Mouse (Mus musculus) neutrophil, adult 65 days (primary cell): ENCODE measurements around the gene Ppp1r8. TPM values are rescaled to one million over a fixed set of nuclear protein-coding genes. Genes with fewer than 3 reads are reported as not detected.

ENCODE experiments used
- total RNA-seq: library from RNA; stranded (reverse); gene quantifications from 2 replicates; pipeline ENCODE4 v1.2.4, GENCODE M21; 2023

Gene Ppp1r8
- 18.8 and 20.5 TPM in 2 replicates for total RNA-seq

GRCm38 (mm10) chr4:132842970-132843704 is at the start of gene Ppp1r8:
Gene Ppp1r8, minus strand, starts transcription at chr4:132843169.

DNA sequence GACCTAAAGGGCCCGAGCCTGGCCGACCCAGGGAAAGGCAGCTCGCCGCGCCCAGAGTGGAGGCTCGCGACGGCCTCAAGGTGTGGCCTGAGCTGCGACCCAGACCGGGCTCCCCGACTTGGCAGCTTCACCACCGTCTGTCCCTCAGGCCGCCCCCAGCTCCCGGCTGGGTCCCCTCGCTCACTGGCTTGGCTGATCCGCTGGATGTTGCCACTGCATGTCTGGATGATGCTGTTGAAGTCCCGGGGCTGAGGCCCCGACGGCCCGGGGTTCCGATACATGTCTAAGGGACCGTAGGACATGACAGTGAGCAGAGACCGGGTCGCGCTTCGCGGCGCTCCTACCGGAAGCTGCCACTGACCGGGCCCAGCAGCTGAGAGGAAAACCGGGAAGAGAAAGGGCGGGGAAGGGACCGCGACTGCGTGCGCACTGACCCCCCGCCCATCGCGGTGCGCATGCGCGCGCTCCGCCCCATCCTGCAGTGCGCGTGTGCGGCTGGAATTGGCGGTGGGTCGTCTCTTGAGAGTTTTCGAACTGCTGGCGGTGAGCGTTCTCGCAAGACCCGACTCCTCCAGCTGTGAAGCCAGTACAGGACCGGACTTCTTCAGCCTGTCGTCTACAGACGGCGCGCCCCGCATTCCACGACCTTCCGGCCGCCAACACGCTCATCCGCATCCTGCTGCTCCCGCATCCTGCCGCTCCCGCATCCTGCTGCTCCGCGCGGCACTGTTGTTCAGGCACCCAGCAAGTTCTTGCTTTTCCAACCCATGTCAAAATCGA is 41.3 kb upstream of the Ppp1r8 start, which contains the start of gene Stx12:
TSS of gene Stx12 (minus strand) at position 446 of the 780 bp plus-strand sequence.

GRCm38 (mm10) chr4:132796196-132796886 is 46.6 kb downstream of the Ppp1r8 start, which contains the start of gene Themis2:
Gene Themis2, minus strand, starts transcription at chr4:132796387.

Other genes with a start within 250 kb of the Ppp1r8 start
- 27.0 and 27.7 TPM in 2 replicates for gene Eya3, start 204.2 kb downstream of the Ppp1r8 start, total RNA-seq
- 4.8 and 5.8 TPM in 2 replicates for gene Xkr8, start 110.6 kb downstream of the Ppp1r8 start, total RNA-seq
- gene Smpdl3b, start 85.9 kb downstream of the Ppp1r8 start, total RNA-seq = 1.1 and 1.6 TPM in 2 replicates
- gene Rpa2, start 74.8 kb downstream of the Ppp1r8 start, total RNA-seq = 37.6 and 41.8 TPM in 2 replicates
- gene Themis2, start 46.8 kb downstream of the Ppp1r8 start, total RNA-seq = 265 and 299 TPM in 2 replicates
- gene Stx12, start 41.3 kb upstream of the Ppp1r8 start, total RNA-seq = 13.5 and 17.1 TPM in 2 replicates
- 28.4 and 35.9 TPM in 2 replicates for gene Fam76a, start 79.4 kb upstream of the Ppp1r8 start, total RNA-seq
- gene Fgr, start 130.9 kb upstream of the Ppp1r8 start, total RNA-seq = 308 and 313 TPM in 2 replicates
- gene Ahdc1, start 168.1 kb upstream of the Ppp1r8 start, total RNA-seq = 4.7 and 6.3 TPM in 2 replicates